Mouse (Mus musculus) megakaryocyte, embryonic 14.5 days (primary cell): Measurements from ENCODE around the gene 1190005I06Rik.

Source experiments
- FLI1 ChIP-seq: IDR thresholded peaks from 2 replicates; pipeline ENCODE4 v1.6.1; 2012; ENCODE audit warnings: low read length, inconsistent platforms, mixed read lengths
- GATA1 ChIP-seq: IDR thresholded peaks from 3 replicates; pipeline ENCODE4 v1.6.1; 2012; ENCODE audit warnings: mixed read lengths, low read length, inconsistent platforms, borderline replicate concordance

GRCm38 (mm10) chr8:120685591-120685990 is 38.2 kb upstream of the 1190005I06Rik start:
- TF ChIP-seq GATA1 (no peak), FLI1 (no peak)
